Mouse (Mus musculus) heart, adult 9 months (tissue): ENCODE results near the gene Ankfn1.

ENCODE experiments used
- DNase-seq, 2 experiments: peaks; one replicate each; pipeline ENCODE4 v3.0.0; 2022; ENCODE audit warnings: low spot score in 2 of 2

Gene Ankfn1

DNA sequence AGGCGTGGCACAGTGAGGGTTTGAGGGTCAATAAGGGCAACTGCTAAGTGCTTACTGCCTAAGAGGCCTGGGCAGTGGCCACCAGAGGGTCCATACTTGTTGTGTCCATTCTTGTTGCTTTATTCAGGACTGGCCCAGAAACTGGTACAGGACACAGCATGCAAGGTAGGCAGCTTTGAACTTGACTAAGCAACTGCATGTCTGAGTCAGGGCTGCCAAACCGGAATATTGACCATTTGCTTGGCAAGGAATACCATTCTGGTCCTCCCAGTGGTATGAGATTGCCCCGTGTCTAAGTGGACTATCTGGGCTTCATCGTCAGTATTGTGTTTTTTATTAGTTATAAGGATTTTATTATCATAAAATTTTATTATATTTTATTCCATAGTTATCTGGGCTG, 312.1 kb downstream of the Ankfn1 start:
- DNase-seq = no peak

DNA sequence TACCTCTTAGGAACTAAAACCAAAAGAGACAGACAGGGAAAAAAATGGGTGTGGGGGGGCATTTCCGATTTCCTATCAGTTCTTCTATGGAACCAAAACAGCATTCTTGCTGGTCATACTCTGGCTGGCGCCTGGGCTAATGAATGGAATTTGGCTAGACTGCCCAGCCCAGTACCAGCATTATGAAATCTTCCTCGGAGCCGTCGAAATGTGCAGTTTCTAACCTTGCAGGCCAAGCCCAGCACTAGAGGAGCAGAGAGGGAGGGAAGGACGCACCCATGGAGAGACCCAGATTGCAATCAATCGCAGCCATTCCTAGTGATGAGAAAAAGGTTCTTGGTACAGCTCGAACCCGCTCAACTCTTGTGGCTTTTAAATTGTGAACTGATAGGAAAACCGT, 315.2 kb downstream of the Ankfn1 start:
- DNase-seq = no peak

- DNase-seq = peak; percentile 1 to 6
These were observed 318.0 kb downstream of the Ankfn1 start for GRCm38 (mm10) chr11:89459437-89459836.

GRCm38 (mm10) chr11:89455647-89456231, 321.7 kb downstream of the Ankfn1 start:
- DNase-seq = no peak

DNA sequence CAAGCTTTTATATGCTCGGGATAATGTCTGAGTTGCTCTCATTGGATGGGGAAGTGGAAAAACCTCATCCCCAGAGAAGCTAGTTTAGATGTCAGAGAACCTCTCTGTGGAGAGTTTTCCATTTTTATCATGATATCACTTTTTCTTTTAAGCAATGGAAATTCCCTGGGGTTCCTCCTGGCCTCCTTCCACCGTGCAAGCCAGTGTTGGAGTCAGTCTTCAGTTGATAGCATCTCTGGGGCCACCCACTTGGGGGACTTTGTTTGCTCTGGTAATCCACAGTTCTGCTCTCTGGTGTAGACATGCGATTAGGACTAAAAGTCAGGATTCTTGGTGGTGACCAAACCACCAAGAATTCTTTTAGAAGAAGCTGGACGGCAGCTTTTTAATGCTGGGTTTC, 322.8 kb downstream of the Ankfn1 start:
- DNase-seq = no peak

- no peak for DNase-seq
These were observed 324.6 kb downstream of the Ankfn1 start for GRCm38 (mm10) chr11:89452862-89453261.

DNA sequence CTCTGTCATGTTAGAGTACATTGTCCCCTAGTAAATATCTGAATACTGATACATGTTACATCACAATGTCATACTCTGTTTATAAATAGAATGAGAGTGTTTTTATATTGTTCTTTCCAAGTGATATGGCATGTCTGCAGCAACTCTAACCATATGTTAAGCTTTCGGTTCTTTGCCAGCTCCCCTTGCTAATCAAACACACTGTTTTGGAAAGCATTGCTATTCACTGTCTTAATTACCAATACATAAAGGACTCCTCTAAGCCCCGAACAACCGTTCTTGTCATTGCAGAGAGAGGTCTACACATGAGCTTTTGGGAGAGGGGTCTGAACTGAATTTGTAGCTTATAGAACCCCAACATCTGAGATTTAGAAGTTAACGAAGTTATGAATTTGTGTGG, 327.0 kb downstream of the Ankfn1 start:
- no peak for DNase-seq

GRCm38 (mm10) chr11:89448986-89449385, 328.5 kb downstream of the Ankfn1 start:
- DNase-seq = no peak

DNA sequence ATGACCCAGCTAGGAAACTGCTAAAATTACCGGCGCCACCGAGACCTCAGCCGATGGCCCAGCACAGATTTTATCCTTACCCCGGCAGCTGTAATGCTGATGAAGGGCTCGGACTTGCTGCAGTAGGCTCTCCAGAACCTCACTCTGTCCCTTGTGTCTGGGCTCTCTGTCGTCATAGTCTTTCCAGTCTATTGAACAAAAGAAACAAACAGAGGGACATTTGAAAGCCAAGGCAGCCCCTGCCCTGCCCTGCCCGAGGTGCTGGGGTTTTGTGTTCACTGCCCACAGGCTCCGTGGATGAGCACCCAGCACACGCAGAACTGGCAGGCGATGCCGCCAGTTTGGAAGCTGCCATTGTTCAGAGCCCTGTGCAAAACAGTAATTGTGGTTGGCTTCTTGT, 330.0 kb downstream of the Ankfn1 start:
- DNase-seq = no peak

- no peak for DNase-seq
These were observed 336.9 kb downstream of the Ankfn1 start for GRCm38 (mm10) chr11:89440566-89440965.

DNA sequence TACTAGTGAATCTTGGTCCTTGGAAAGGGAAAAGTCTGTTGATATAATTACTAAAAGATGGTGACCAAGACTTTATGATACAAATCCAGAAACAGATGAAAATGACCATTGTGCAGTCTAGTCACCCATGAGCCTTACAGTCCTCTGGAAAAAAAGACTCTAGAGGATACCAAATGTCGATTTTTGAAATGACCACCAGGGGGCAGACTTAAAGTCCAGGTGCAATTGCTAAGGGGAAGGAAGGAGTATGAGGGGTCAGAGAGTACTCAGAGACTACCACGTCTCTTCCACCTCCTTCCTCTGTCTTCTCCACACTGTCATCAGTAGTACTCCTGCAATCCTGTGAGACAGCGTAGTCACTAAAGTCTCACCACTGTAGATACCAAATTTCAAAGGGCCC, 353.1 kb downstream of the Ankfn1 start:
- no peak for DNase-seq

DNA sequence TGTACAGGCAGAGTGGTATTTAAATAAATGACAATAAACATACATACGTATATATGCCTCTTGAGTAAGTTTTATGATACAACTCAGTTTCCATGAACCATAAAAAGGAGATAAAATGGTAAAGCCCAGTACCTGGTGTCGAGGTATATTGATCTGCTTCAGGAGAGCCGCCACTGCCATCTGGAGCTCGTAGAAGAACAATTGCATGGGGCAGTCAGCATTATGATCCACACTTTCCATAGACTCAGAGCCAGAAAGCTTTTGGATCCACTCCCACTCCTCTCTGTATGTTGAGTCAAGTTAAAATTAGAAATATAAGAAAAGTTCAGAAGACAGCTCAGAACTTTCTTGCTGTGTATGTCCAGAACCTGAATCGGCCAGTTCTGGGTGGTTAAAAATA, 354.8 kb downstream of the Ankfn1 start:
- DNase-seq = no peak

- no peak for DNase-seq
These were observed 356.6 kb downstream of the Ankfn1 start for GRCm38 (mm10) chr11:89420767-89421438.

GRCm38 (mm10) chr11:89419863-89420262, 357.6 kb downstream of the Ankfn1 start:
- no peak for DNase-seq

DNA sequence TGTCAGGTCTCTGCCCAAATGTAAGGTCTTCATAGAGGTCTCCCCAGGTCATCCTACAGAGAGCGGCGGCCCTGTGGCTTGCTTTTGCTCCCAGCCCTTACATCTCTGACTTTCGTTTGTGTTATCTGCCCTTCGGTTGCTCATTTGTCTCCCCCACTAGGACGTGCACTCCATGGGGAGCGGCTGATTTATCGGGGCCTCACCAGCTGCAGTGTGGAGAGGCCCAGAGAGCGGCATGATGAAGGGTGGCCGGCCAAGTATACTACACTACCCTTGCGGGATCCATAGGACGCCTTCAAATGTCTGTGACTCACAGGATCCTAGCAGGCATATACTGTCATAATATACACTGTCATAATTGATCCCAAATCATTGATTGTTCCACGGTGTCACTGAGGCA, 358.8 kb downstream of the Ankfn1 start:
- no peak for DNase-seq

DNA sequence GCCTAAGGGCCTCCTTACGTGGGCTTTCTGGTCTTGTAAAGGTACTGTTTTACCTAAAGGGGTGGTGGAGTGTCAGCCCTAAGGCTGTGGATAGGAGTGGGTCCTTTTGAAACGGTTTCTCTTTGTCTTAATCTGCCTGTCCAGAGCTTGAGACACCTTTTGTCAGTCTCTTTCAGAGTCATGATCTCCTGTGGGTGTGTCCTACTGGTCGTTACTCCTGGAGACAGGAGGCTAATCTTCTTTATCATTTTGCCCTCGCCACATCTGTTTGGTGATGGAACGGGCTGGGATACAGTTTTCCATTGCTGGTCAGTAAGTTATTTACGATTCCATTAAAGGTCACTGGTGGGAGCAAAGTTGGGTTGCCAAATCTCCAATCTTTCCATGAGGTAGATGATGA, 360.7 kb downstream of the Ankfn1 start:
- DNase-seq = no peak

DNA sequence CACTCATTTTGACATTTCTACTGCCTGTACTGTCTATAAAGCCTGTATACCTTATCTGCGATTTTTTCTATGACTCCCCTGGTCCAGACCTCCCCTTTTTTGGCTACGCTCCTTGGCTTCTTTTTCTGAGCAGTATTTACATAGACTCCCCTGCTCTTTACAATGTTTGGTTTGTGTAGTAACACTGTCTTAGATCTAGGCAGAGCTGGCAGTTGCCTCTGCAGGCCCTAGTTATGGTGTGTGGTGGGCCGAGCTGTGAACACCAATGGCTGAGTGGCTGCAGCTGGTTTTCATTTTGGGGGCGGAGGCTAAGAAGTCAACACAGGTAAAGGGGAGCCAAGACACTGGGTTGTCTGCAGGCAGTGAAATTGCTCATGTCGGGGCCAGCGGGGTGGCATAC, 368.7 kb downstream of the Ankfn1 start:
- no peak for DNase-seq

GRCm38 (mm10) chr11:89404489-89404888, 373.0 kb downstream of the Ankfn1 start:
- DNase-seq = no peak

- no peak for DNase-seq
These were observed 374.0 kb downstream of the Ankfn1 start for GRCm38 (mm10) chr11:89403436-89403835.

DNA sequence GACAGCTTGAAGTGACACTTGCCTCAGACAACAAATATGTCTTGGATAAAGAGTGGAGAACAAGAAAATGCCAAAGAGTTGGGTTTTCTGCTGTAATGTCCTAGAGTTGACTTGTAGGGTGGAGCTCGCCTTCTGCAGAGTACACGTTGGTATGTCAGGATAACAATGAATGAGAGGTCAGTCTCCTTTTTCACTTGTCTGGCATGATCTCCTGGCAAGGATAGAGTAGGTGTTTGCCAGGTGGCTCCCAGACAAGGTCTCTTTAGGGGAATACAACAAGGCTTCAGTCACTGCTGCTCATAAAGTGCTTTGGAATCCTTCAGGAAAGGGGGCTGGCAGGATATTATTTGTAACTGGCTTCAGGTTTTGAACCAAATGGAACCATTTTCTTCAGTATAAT, 388.6 kb downstream of the Ankfn1 start:
- DNase-seq = no peak

- DNase-seq = no peak
These were observed 394.8 kb downstream of the Ankfn1 start for GRCm38 (mm10) chr11:89382634-89383009.

- DNase-seq = no peak
These were observed 395.4 kb downstream of the Ankfn1 start for GRCm38 (mm10) chr11:89381782-89382633.

- no peak for DNase-seq
These were observed 406.5 kb downstream of the Ankfn1 start for GRCm38 (mm10) chr11:89370941-89371340.
